Mouse (Mus musculus): ENCODE measurements around the gene Efhb. TPM values are rescaled to one million over a fixed set of nuclear protein-coding genes. Genes with fewer than 3 reads are reported as not detected.

Gene Efhb
- total RNA-seq (2021) = under 1 TPM; 0.14 to 0.17 TPM
- long read RNA-seq, experiment 1 = 0 reads
- long read RNA-seq, experiment 2 = 0 reads

- peak; percentile 92 for DNase-seq (ENCODE audit: low spot score)
Observed at GRCm38 (mm10) chr17:53462603-53463495, at the start of gene Efhb. Efhb (minus strand) TSS chr17:53463321.

GRCm38 (mm10) chr17:53512311-53512951 lies 49.3 kb upstream of the Efhb start:
- DNase-seq (ENCODE audit: low spot score) = peak; percentile 16

GRCm38 (mm10) chr17:53502966-53503365 lies 39.8 kb upstream of the Efhb start:
- no peak for DNase-seq (ENCODE audit: low spot score)

DNA sequence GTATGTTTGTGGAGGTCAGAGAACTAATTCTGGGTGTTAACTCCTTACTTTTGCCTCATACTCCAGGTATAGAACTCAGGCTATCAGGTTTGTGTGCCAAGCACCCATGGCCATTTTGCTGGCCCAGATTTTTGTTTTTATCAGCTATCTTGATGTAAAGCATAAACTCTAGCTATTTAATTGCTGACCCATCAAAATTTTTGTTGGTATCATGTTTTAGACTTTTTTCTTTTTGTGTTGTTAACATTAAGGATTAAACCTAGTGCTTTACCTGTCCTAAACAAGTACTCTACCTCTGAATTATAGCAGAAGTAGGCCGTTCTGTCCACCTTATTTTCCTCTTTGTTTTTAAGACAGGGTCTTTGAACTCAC lies 25.9 kb upstream of the Efhb start:
- no peak for DNase-seq (ENCODE audit: low spot score)

GRCm38 (mm10) chr17:53488291-53489006 lies 25.3 kb upstream of the Efhb start:
- DNase-seq (ENCODE audit: low spot score) = no peak

GRCm38 (mm10) chr17:53480433-53480832 lies 17.3 kb upstream of the Efhb start:
- DNase-seq (ENCODE audit: low spot score) = no peak

- DNase-seq (ENCODE audit: low spot score) = peak; percentile 33
Observed at GRCm38 (mm10) chr17:53479604-53480041, 16.5 kb upstream of the Efhb start.

GRCm38 (mm10) chr17:53478858-53479603 lies 15.9 kb upstream of the Efhb start, which contains the start of gene Rab5a:
Rab5a (plus strand) TSS chr17:53479234.
- DNase-seq (ENCODE audit: low spot score) = peak; percentile 99

DNA sequence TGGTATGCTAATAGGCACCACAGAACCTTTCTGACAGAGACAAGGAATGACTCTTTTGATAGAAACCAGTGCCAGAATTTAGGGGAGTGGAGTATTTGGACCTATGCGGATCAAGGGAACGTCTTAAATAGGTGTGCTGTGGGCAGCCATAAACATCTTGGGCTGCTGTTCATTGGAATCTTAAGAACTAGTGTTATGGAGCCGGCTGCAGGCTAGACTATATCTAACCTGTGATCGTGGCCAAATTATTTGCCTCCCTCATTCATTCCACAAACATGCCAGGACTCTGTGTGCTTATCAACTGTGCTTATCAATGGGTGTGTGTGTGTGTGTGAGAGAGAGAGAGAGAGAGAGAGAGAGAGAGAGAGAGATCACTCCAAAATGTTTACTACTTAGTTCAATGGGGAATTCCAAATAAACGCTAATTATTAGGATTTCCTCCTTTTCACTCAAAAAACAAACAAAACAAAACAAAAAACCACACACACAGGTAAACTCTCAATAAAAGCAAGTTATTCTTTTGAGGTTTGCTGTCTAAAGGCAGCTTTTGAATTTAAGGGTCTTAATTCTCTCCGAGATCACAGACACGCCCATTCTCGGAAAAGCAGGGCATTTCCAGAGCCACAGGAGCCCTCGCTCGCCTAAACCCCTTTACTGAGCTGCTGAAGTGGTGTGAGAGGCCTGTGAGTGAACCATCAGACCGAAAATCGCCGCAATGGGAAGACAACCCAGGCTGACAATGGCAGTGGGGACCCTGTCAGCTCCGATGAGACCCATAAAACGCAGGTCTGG lies 15.1 kb upstream of the Efhb start:
- no peak for DNase-seq (ENCODE audit: low spot score)

- no peak for DNase-seq (ENCODE audit: low spot score)
Observed at GRCm38 (mm10) chr17:53468697-53469096, 5.6 kb upstream of the Efhb start.

- DNase-seq (ENCODE audit: low spot score) = no peak
Observed at GRCm38 (mm10) chr17:53465569-53465968, 2.4 kb upstream of the Efhb start.

DNA sequence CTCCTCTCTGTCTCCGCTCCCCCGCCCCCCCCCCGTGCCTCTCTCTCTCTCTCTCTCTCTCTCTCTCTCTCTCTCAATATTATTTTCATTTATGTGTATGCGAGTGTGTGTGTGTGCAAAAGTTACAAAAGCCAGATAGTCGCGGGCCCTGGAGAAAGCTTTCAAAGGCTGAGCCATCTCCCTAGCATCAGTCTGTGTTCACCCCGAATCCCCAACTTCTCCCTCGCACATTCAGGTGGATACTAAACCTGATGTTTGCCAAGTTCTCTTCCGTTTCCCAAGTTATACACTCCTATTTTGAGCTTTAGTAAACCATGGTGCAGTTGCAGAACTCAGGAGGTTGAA lies 347 bp upstream of the Efhb start:
- no peak for DNase-seq (ENCODE audit: low spot score)

- no peak for DNase-seq (ENCODE audit: low spot score)
Observed at GRCm38 (mm10) chr17:53456742-53457141, 6.4 kb downstream of the Efhb start.

- no peak for DNase-seq (ENCODE audit: low spot score)
Observed at GRCm38 (mm10) chr17:53456152-53456551, 7.0 kb downstream of the Efhb start.

GRCm38 (mm10) chr17:53402689-53403306 lies 60.3 kb downstream of the Efhb start:
- DNase-seq (ENCODE audit: low spot score) = peak; percentile 34

DNA sequence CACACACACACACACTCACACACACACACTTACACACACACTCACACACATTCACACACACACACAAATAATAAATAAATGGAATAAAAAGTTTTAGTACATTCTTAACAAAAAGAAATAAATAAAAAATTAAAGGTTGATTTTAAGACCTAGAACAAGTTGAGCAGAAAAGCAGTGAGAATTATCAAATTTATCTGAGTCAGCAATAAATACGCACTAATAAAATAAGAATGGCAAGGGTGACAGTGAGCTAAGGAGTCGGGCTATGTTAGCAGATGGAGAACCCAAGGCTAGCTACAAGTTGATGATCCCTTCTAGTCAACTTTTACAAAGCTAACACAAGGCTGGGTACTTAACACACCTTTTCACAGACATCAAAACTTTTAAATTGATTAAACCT lies 69.9 kb downstream of the Efhb start:
- no peak for DNase-seq (ENCODE audit: low spot score)

DNA sequence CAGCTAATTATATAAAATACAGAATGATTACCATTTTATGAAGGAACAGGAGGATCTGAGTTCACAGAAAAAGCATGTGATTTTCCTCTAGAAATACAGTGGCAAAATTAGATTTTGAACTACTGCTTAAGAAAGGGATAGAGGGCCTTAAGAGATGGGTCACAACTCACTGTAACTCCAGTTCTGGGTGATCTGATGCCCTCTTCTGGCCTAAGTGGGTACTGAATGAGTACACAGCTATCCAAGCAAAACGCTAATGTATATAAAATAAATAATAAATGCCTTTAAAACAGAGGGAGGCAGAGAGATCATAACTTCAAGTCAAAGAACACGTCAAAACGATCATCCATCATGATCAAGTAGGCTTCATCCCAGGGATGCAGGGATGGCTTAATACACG lies 73.6 kb downstream of the Efhb start:
- DNase-seq (ENCODE audit: low spot score) = no peak

GRCm38 (mm10) chr17:53387581-53388473 lies 75.3 kb downstream of the Efhb start:
- DNase-seq (ENCODE audit: low spot score) = no peak

GRCm38 (mm10) chr17:53386863-53387262 lies 76.3 kb downstream of the Efhb start:
- DNase-seq (ENCODE audit: low spot score) = no peak
